Mouse (Mus musculus) bone marrow macrophage, adult 2 months (primary cell): ENCODE results near the gene Ccdc30.

ENCODE experiments used
- CTCF ChIP-seq: IDR thresholded peaks from 2 replicates; pipeline ENCODE4 v1.5.1; 2012; ENCODE audit warnings: low read depth, mild to moderate bottlenecking, low read length, moderate library complexity
- POLR2A ChIP-seq: IDR thresholded peaks from 2 replicates; pipeline ENCODE4 v1.6.1; 2012; ENCODE audit warnings: mild to moderate bottlenecking, low read depth, low read length, borderline replicate concordance

GRCm38 (mm10) chr4:119412791-119413190 is 2.5 kb downstream of the Ccdc30 start:
- TF ChIP-seq POLR2A (no peak), CTCF (no peak)
